Mouse (Mus musculus) small intestine, adult 2 months (tissue): ENCODE data around the gene Lin52.

Experiments used
- CTCF ChIP-seq: fragments of 200-500 bp; IDR thresholded peaks from 2 replicates; pipeline ENCODE4 v1.5.1; 2012; ENCODE audit warnings: low read depth, mild to moderate bottlenecking, control low read depth, inconsistent platforms, low read length, moderate library complexity, mixed read lengths; ENCODE audit not compliant: insufficient replicate concordance, insufficient read length; ENCODE audit errors: extremely low read depth
- POLR2A ChIP-seq: fragments of 200-500 bp; IDR thresholded peaks from 2 replicates; pipeline ENCODE4 v1.6.1; 2012; ENCODE audit warnings: low read depth, mild to moderate bottlenecking, control low read depth, inconsistent platforms, low read length, moderate library complexity

DNA sequence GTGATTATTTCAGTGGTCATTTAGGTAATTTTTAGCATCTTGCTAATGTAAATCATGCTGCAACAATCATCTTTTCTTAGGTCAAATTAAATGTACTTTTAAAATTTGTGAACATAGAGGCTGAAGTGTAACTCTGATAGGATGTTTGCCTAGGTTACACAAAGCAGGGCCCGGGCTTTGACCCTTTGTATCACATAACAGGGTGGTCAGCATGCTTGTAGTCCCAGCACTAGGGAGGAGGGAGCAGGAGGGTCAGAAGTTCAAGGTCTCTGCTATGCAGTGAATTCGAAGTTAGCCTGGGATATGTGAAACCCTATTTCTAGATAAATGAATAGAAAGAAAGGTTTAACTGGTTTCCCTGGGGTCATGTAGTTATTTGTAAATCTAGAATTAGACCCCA, 30.0 kb downstream of the Lin52 start:
- TF ChIP-seq CTCF (no peak), POLR2A (no peak)
